Mouse (Mus musculus) frontal cortex, postnatal 10 days (tissue): ENCODE results near the gene Eef1akmt1.
A peak's percentile ranks its signal among the peaks of the same experiment; 100 is the strongest.

ENCODE experiments used
- DNase-seq, 2 experiments: peaks; one replicate each; pipeline ENCODE4 v3.0.0; 2022; ENCODE audit warnings: low spot score in 2 of 2, mixed read lengths in 1 of 2

Eef1akmt1 gene

DNA sequence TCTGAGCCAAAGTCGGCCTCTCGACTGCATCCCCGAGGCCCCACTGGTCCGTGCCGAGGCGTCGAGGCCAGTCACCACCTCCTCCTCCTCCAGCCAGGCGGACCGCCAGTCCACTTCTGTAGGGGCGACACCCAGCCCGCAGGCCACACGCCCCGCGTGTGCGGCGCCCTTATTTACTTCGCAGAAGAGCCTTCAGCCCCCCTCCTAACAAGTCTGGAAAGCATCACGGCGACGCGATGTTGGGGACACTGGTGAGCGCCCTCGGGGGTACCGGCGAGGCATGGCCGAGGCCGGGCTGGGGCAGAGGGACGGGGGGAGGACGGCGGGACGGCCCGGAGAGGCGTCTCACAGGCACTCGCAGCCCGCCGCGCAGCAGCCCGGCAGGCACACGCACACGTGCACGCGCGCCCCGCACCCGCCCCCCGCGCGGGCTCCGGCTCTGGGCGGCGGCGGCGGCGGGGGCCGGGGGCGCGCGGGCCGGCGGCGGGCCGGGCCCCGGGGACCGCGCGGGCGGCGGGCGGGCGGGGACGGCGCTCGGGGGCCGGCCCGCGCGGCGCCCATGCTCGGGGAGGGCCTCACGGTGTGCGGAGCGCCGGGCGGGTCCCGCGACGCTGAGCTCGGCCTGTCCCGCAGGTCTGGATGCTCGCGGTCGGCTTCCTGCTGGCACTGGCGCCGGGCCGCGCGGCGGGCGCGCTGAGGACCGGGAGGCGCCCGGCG is 46.6 kb downstream of the Eef1akmt1 start, which contains the start of gene Il17d:
TSS of gene Il17d (plus strand) at position 107 of the 717 bp plus-strand sequence.
- peak in 1 of 2 experiments; percentile 48 for DNase-seq

DNA sequence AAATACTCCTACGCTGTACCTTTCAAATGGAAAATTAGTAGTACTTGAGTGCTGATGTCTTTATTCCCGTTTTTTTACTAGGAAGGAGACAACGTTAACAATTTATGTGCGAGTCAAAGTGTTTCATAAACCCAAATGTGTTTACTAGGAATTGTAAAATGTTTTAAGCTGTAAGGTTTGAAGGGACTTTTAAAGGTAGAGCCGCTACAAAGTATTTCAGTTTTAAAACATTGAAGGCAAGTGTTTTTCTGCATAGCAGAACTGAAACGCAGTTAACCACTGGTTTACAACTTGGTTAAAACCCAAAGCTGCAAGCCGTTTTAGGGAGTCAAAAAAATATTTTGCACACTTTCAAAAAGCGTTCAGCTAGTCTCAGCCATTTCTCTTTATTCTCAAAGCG is 47.6 kb downstream of the Eef1akmt1 start:
- DNase-seq, result no peak

DNA sequence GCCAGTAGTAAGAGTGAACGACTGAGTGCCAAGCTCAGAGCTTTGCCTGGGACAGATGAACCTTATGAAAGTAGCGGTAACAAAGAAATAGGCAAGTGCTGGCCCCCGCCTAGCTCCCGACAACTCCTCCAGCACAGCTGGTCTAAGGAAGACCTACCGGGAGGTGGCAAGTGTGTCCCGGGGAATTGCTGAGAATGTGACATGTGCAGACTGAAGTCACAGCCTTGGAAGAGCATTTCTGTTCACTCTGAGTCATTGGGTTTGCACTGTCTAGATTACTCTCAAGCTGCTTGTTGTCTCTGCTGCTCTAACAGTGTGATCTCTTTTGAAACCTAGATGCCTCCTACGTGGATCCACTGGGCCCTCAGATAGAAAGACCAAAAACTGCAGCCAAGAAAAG is 54.4 kb downstream of the Eef1akmt1 start:
- DNase-seq, result no peak

DNA sequence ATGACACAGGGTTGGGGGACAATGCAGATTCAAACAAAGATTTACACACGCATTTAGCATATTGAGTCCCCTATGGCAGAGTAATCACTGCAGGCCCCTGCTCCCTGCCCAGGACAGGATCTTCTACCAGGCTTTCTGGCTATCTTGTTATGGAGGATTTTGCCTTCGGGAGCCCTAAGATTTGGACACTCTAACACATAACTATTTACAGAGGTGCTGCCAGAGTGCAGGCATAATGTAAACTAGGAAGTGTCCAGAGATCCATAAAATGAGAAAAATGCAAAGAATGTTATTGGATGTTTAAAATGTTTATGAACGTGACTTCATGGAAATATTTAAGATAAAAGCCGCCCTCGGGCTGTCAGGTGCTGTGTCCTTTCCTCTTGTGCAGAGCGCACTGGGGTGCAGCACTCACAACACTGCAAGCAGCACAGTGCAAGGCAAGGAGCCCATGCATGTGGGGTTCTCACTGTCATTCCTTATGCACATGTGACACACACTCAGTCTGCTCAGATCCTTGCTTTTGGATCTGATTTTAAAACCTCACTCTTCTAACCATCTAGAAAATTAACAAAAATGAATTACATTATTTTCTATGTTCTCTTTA is 56.2 kb downstream of the Eef1akmt1 start:
- DNase-seq, result no peak

DNA sequence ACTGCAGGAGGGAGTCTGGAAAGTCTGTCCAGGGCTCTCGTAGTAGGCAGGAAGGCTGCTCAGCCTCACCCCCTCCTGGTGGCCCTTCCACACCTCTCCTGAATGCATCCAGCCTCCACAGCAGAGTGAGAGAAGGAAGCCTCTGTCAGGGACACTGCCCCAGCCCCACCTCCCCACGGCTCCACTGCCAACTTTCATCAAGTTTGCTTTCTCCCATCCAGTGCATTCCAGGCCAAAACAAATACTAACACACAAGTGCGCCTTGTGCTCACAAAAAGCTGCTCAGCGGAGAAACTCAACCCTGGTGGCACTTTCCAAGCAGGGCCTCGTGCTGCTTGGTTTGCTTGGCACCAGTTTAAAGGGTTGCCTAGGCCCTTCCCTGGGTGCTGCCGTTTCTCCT is 61.9 kb downstream of the Eef1akmt1 start:
- peak; percentile 49 to 59 for DNase-seq

DNA sequence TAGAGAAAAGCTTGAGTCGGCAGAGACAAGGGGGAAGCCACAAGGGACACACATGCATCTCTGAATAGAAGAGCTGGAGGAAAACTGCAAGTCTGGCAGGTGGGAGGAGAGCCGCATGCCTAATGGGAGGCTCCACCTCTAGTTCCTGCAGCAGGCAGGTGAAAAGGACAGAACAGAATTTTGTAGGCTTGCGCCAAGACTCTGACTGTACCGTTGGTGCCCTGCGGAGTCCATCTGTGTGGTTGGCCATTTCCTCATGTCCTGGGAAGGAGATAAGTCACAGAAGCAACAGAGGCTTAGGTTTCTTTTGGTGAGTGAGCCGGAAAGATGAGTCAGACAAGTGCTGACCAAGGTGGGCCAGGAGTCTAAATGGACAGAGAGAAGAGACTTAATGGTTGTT is 67.7 kb downstream of the Eef1akmt1 start:
- DNase-seq, result no peak
